Comparison of ENCODE assay signal across 9 mouse cellular contexts in genomic region chr1:107589691-107590470, GRCm38 (mm10). TPM values are rescaled to one million over a fixed set of nuclear protein-coding genes. Genes with fewer than 3 reads are reported as not detected.
DNase-seq lines count a peak whose midpoint lies in the region; ATAC-seq and TF ChIP-seq lines count a peak whose summit lies in the region.
"Had no signal": no experiment of that assay in that cellular context is flagged by ENCODE, and none has a peak within 500 bp of the region (broad histone marks: within the 10 kb centered on the region; RNA-seq: fewer than 3 reads in every experiment).

TSS of gene Serpinb8 (plus strand) at chr1:107590006.

- H3K36me3 ChIP-seq in limb, embryonic 11.5 days (ENCODE audit: control insufficient read depth, insufficient read depth, low read length): no peaks in the 10 kb centered on the region
- no peaks in the 10 kb centered on the region for H3K36me3 ChIP-seq in limb, embryonic 10.5 days
- no peaks in the 10 kb centered on the region for H3K36me3 ChIP-seq in kidney, adult 2 months (ENCODE audit: control insufficient read depth, insufficient read depth, low read length)
- no peaks in the 10 kb centered on the region for H3K36me3 ChIP-seq in limb, embryonic 14.5 days (ENCODE audit: control insufficient read depth, insufficient read depth, low read length)

- 56% methylated on average over 10 of the region's 10 CpGs for WGBS in limb, embryonic 11.5 days
- WGBS in limb, embryonic 10.5 days: 67% methylated on average over 10 of the region's 10 CpGs
- 13% methylated on average over 10 of the region's 10 CpGs for WGBS in kidney, adult 2 months
- WGBS in limb, embryonic 14.5 days: 44% methylated on average over 10 of the region's 10 CpGs

- peak; percentile 47; the same call in 1 of the 2 replicates for ATAC-seq in limb, embryonic 11.5 days (ENCODE audit: insufficient number of reproducible peaks, low FRiP score, low TSS enrichment, low read depth)
- no peak for ATAC-seq in limb, embryonic 14.5 days (ENCODE audit: low FRiP score, low read depth)

- H3K9me3 ChIP-seq in limb, embryonic 11.5 days (ENCODE audit: control insufficient read depth, low read length): no peaks in the 10 kb centered on the region
- H3K9me3 ChIP-seq in limb, embryonic 10.5 days (replicated peaks): no peaks in the 10 kb centered on the region
- H3K9me3 ChIP-seq in limb, embryonic 14.5 days (ENCODE audit: control insufficient read depth, low read length): no peaks in the 10 kb centered on the region

- no peak within 1 kb of the TSS for H3K27ac ChIP-seq in limb, embryonic 11.5 days (replicated peaks; ENCODE audit: low read depth, low read length)
- no peak within 1 kb of the TSS for H3K27ac ChIP-seq in limb, embryonic 10.5 days
- H3K27ac ChIP-seq in kidney, adult 2 months (ENCODE audit: insufficient read depth, low read depth, low read length): peak within 1 kb of the TSS; percentile 41
- H3K27ac ChIP-seq in limb, embryonic 14.5 days (replicated peaks; ENCODE audit: low read depth, low read length): no peak within 1 kb of the TSS
- H3K27ac ChIP-seq: liver, embryonic 14.5 days had no signal

- H3K4me3 ChIP-seq in limb, embryonic 11.5 days (ENCODE audit: low read depth, low read length): no peak within 1 kb of the TSS
- H3K4me3 ChIP-seq in limb, embryonic 10.5 days: no peak within 1 kb of the TSS
- H3K4me3 ChIP-seq in kidney, adult 2 months (ENCODE audit: insufficient read depth, low read depth, low read length): peak within 1 kb of the TSS; percentile 45
- H3K4me3 ChIP-seq in limb, embryonic 14.5 days (replicated peaks; ENCODE audit: low read length): no peak within 1 kb of the TSS

- no peak within 1 kb of the TSS for H3K9ac ChIP-seq in limb, embryonic 11.5 days (ENCODE audit: low read length)
- H3K9ac ChIP-seq in limb, embryonic 14.5 days (ENCODE audit: low read depth, low read length, severe bottlenecking): no peak within 1 kb of the TSS
- H3K9ac ChIP-seq: liver, embryonic 14.5 days had no signal

- no peak for TF ChIP-seq POLR2A in kidney, adult 2 months (IDR thresholded peaks at IDR 0.05; ENCODE audit: low read depth, low read length)
- TF ChIP-seq POLR2A in limb, embryonic 14.5 days (IDR thresholded peaks at IDR 0.05; ENCODE audit: borderline replicate concordance, extremely low read depth, insufficient read depth, insufficient read length): no peak

- no peaks in the 10 kb centered on the region for H3K4me1 ChIP-seq in limb, embryonic 11.5 days (ENCODE audit: control insufficient read depth, insufficient read depth, low read length)
- no peaks in the 10 kb centered on the region for H3K4me1 ChIP-seq in limb, embryonic 10.5 days
- H3K4me1 ChIP-seq in kidney, adult 2 months (ENCODE audit: control insufficient read depth, insufficient read depth, low read length): peaks cover 11% of the 10 kb centered on the region; the same call in 1 of the 2 replicates
- no peaks in the 10 kb centered on the region for H3K4me1 ChIP-seq in limb, embryonic 14.5 days (ENCODE audit: control insufficient read depth, insufficient read depth, low read length)

- H3K27me3 ChIP-seq in limb, embryonic 11.5 days (ENCODE audit: control insufficient read depth, insufficient read depth, low read length): no peaks in the 10 kb centered on the region
- no peaks in the 10 kb centered on the region for H3K27me3 ChIP-seq in limb, embryonic 10.5 days (ENCODE audit: low read depth, poor library complexity, severe bottlenecking)
- no peaks in the 10 kb centered on the region for H3K27me3 ChIP-seq in kidney, adult 2 months (replicated peaks; ENCODE audit: control insufficient read depth, insufficient read depth, low read length)
- H3K27me3 ChIP-seq in limb, embryonic 14.5 days (ENCODE audit: control insufficient read depth, insufficient read depth, low read length): no peaks in the 10 kb centered on the region

- DNase-seq in limb, embryonic 11.5 days (ENCODE audit: low spot score): no peak
- no peak for DNase-seq in limb, embryonic 10.5 days (ENCODE audit: low spot score)
- DNase-seq in cerebellum, adult 9-10 months: peak; percentile 98
- DNase-seq in gastrocnemius, postnatal 14 days: peak; percentile 27
- peak; percentile 82 for DNase-seq in kidney, adult 2 months
- peak; percentile 14 for DNase-seq in limb, embryonic 14.5 days (ENCODE audit: low spot score)
- DNase-seq in ovary, postnatal 36 days (ENCODE audit: low spot score): peak; percentile 36
- no peak for DNase-seq in embryo, embryonic 10 days (ENCODE audit: low spot score)

- intact Hi-C loops in gastrocnemius, postnatal 14 days (cut with DNase I; ENCODE audit: low total_unique reads): no loop called here

- no peak for TF ChIP-seq CTCF in kidney, adult 2 months (conservative IDR thresholded peaks at IDR 0.05; ENCODE audit: insufficient read depth, insufficient read length, low read depth, low read length)

- H3K4me2 ChIP-seq in limb, embryonic 11.5 days (ENCODE audit: low read depth, severe bottlenecking): no peak within 1 kb of the TSS
- H3K4me2 ChIP-seq in limb, embryonic 14.5 days (replicated peaks; ENCODE audit: low read depth, low read length, severe bottlenecking): no peak within 1 kb of the TSS

RNA-seq across cellular contexts. Expression of gene Serpinb8, which starts in this region (rescaled TPM):
- 0.16 and 0.27 TPM in 2 replicates for polyA plus RNA-seq in limb, embryonic 11.5 days (2014; fragmentation: Nextera tagmentation; extraction: Ambion mirVana)
- polyA plus RNA-seq in limb, embryonic 10.5 days (2016; fragmentation: Nextera tagmentation; extraction: Ambion mirVana): 0.15 and 0.36 TPM in 2 replicates
- total RNA-seq in gastrocnemius, postnatal 14 days (2021): 1 to 10 TPM; 1.8 to 4.6 TPM
- polyA plus RNA-seq in kidney, adult 2 months (2012; rRNA removed): 7.5 and 11.0 TPM in 2 replicates
- polyA plus RNA-seq in limb, embryonic 14.5 days (2012; rRNA removed): 1.5 and 2.6 TPM in 2 replicates
- 5.6 and 8.1 TPM in 2 replicates for polyA plus RNA-seq in limb, embryonic 14.5 days (2014; fragmentation: Nextera tagmentation; extraction: Ambion mirVana)

Comparison
In these comparisons a context has a peak if more than half of its experiments do, and no peak if none do; other contexts are left out.
1. DNase-seq: peak in cerebellum, adult 9-10 months (single experiment), gastrocnemius, postnatal 14 days (single experiment), kidney, adult 2 months (single experiment), limb, embryonic 14.5 days (single experiment) and ovary, postnatal 36 days (single experiment); none in limb, embryonic 11.5 days (single experiment), limb, embryonic 10.5 days (single experiment) and embryo, embryonic 10 days (single experiment).
2. Peak in ATAC-seq in limb, embryonic 11.5 days; RNA of the gene not detected or under 1 TPM.